Mouse (Mus musculus) adrenal gland, postnatal 36 days (tissue): Measurements from ENCODE around the gene Kcnk5. TPM values are rescaled to one million over a fixed set of nuclear protein-coding genes. Genes with fewer than 3 reads are reported as not detected.

Experiments used
- DNase-seq, 2 experiments: peaks; one replicate each; pipeline ENCODE4 v3.0.0; 2021; ENCODE audit warnings: mixed read lengths in 1 of 2
- total RNA-seq, 2 experiments: library from RNA; stranded (reverse); gene quantifications; 2 replicates each; pipeline ENCODE4 v1.2.3; 2021

The Kcnk5 gene
- total RNA-seq, 2 experiments from 2014 or later = 8.6 to 13.9 TPM

- DNase-seq = peak; percentile 91 to 93
Observed at GRCm38 (mm10) chr14:20113964-20114363, 67.6 kb downstream of the Kcnk5 start.

GRCm38 (mm10) chr14:20113189-20113961 is 68.2 kb downstream of the Kcnk5 start:
- DNase-seq = no peak

- DNase-seq = no peak
Observed at GRCm38 (mm10) chr14:20112218-20112617, 69.4 kb downstream of the Kcnk5 start.

- DNase-seq = no peak
Observed at GRCm38 (mm10) chr14:20110945-20111344, 70.7 kb downstream of the Kcnk5 start.

- DNase-seq = no peak
Observed at GRCm38 (mm10) chr14:20106271-20106670, 75.3 kb downstream of the Kcnk5 start.

- DNase-seq = peak in 1 of 2 experiments; percentile 16
Observed at GRCm38 (mm10) chr14:20103207-20103606, 78.4 kb downstream of the Kcnk5 start.

- peak; percentile 48 to 59 for DNase-seq
Observed at GRCm38 (mm10) chr14:20098061-20098460, 83.5 kb downstream of the Kcnk5 start.

GRCm38 (mm10) chr14:20094942-20095341 is 86.7 kb downstream of the Kcnk5 start:
- no peak for DNase-seq

GRCm38 (mm10) chr14:20093493-20093892 is 88.1 kb downstream of the Kcnk5 start:
- DNase-seq = peak; percentile 64 to 73

Other genes starting within 250 kb of the Kcnk5 start
- gene Gng2, start 204.2 kb downstream of the Kcnk5 start, total RNA-seq = 10 to 100 TPM; 28.6 to 33.5 TPM
- 1 to 10 TPM; 8.2 to 8.3 TPM for gene Saysd1, start 43.3 kb downstream of the Kcnk5 start, total RNA-seq
- not detected for gene Kcnk16, start 87.4 kb upstream of the Kcnk5 start, total RNA-seq
- 10 to 100 TPM; 38.7 to 47.9 TPM for gene Nudt13, start 112.9 kb upstream of the Kcnk5 start, total RNA-seq
- gene Ecd, start 166.3 kb upstream of the Kcnk5 start, total RNA-seq = 10 to 100 TPM; 40.9 to 42.2 TPM
- 10 to 100 TPM; 32.4 to 33.8 TPM for gene Fam149b, start 166.4 kb upstream of the Kcnk5 start, total RNA-seq
- 10 to 100 TPM; 30.8 to 39.5 TPM for gene Dnajc9, start 207.1 kb upstream of the Kcnk5 start, total RNA-seq
- 10 to 100 TPM; 70.9 to 73.6 TPM for gene Mrps16, start 211.8 kb upstream of the Kcnk5 start, total RNA-seq